Mouse (Mus musculus) embryonic facial prominence, embryonic 13.5 days (tissue): ENCODE measurements around the gene Slc7a7. TPM values are rescaled to one million over a fixed set of nuclear protein-coding genes. Genes with fewer than 3 reads are reported as not detected.
"Not testable (repeated sequence)": the region's sequence is repeated elsewhere in the genome, so short reads cannot be mapped to it uniquely, and the experiment has no call there.

Experiments used
- ATAC-seq: fragments of 200-750 bp; cut with Nextera tagmentation; 2 replicates; pipeline ENCODE4 v1.8.0; 2017; ENCODE audit warnings: low read depth; ENCODE audit not compliant: insufficient number of reproducible peaks, insufficient read depth, low FRiP score, low TSS enrichment
- H3K27ac ChIP-seq: fragments of 300-500 bp; sonication (generic); 2 replicates; pipeline ENCODE4 v1.5.1; 2015; ENCODE audit warnings: moderate library complexity, mild to moderate bottlenecking, inconsistent platforms
- H3K27me3 ChIP-seq: fragments of 300-500 bp; sonication (generic); 2 replicates; pipeline ENCODE4 v1.6.1; 2015; ENCODE audit warnings: mild to moderate bottlenecking, inconsistent platforms
- H3K36me3 ChIP-seq: fragments of 300-500 bp; sonication (generic); 2 replicates; pipeline ENCODE4 v1.6.1; 2015; ENCODE audit warnings: mild to moderate bottlenecking, inconsistent platforms
- H3K4me1 ChIP-seq: fragments of 300-500 bp; sonication (generic); 2 replicates; pipeline ENCODE4 v1.6.1; 2015; ENCODE audit warnings: inconsistent platforms
- H3K4me2 ChIP-seq: fragments of 300-500 bp; sonication (generic); 2 replicates; pipeline ENCODE4 v1.6.1; 2015; ENCODE audit warnings: moderate library complexity, mild to moderate bottlenecking, inconsistent platforms
- H3K4me3 ChIP-seq: fragments of 300-500 bp; sonication (generic); 2 replicates; pipeline ENCODE4 v1.5.1; 2015; ENCODE audit warnings: mild to moderate bottlenecking, inconsistent platforms
- H3K9ac ChIP-seq: fragments of 300-500 bp; sonication (generic); 2 replicates; pipeline ENCODE4 v1.6.1; 2015; ENCODE audit warnings: mild to moderate bottlenecking, inconsistent platforms
- H3K9me3 ChIP-seq: fragments of 300-500 bp; sonication (generic); 2 replicates; pipeline ENCODE4 v1.6.1; 2016; ENCODE audit warnings: inconsistent platforms
- WGBS: fragments of 180-500 bp; shearing (Covaris S2); methylation state at CpG from one replicate; pipeline ENCODE4 v1.1.7; 2015; ENCODE audit warnings: mixed read lengths; 5-methylcytosine and 5-hydroxymethylcytosine counted together
- polyA plus RNA-seq: library from polyadenylated mRNA; unstranded; fragments of >200 nt; fragmentation: Nextera tagmentation; extraction: Ambion mirVana; gene quantifications from 2 replicates; pipeline ENCODE4 v1.2.1, GENCODE M21; 2015

Gene Slc7a7
- polyA plus RNA-seq, 1 experiment from 2014 or later, result 4.5 TPM

- Histone ChIP-seq H3K9me3 (no peaks in the 10 kb centered on the region), H3K4me3 (no peak overlapping the region), H3K9ac (no peak overlapping the region), H3K27ac (no peak overlapping the region), H3K4me1 (peaks cover 11% of the 10 kb centered on the region), H3K36me3 (peaks cover 81% of the 10 kb centered on the region), H3K27me3 (no peaks in the 10 kb centered on the region), H3K4me2 (no peak overlapping the region)
- 91% methylated on average over 10 of the region's 10 CpGs for WGBS
- ATAC-seq, result no peak
Observed at GRCm38 (mm10) chr14:54366581-54366980, 51.0 kb downstream of the Slc7a7 start.

- H3K36me3 ChIP-seq, result peaks cover 70% of the 10 kb centered on the region
- peaks cover 13% of the 10 kb centered on the region for H3K4me1 ChIP-seq
- WGBS, result 92% methylated on average over 5 of the region's 5 CpGs
- no peaks in the 10 kb centered on the region for H3K9me3 ChIP-seq
- H3K27ac ChIP-seq, result no peak overlapping the region
- no peak overlapping the region for H3K4me2 ChIP-seq
- ATAC-seq, result no peak
- no peak overlapping the region for H3K4me3 ChIP-seq
- H3K27me3 ChIP-seq, result no peaks in the 10 kb centered on the region
- H3K9ac ChIP-seq, result no peak overlapping the region
Observed at GRCm38 (mm10) chr14:54365026-54365645, 52.4 kb downstream of the Slc7a7 start.

DNA sequence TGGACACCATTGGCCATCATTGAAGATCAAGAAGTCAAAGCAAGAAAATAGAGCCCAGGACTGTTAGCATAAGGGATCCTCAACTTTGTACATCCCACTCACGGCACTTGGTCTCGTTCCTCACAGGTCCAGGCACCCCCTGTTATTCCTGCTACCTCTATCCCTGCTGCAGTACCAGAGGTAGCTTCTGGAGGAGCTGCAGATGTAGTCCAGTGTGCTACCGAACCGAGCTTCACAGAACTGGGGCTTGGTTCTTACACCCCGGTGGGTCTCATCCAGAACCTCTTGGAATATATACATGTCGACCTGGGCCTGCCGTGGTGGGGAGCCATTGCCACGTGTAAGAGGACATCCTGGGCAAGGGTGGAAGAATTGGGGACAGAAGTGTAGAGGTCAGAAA, 54.4 kb downstream of the Slc7a7 start:
- Histone ChIP-seq H3K36me3 (peaks cover 50% of the 10 kb centered on the region), H3K27ac (no peak overlapping the region), H3K9ac (no peak overlapping the region), H3K4me1 (peaks cover 13% of the 10 kb centered on the region), H3K4me3 (no peak overlapping the region), H3K27me3 (no peaks in the 10 kb centered on the region), H3K4me2 (no peak overlapping the region), H3K9me3 (no peaks in the 10 kb centered on the region)
- ATAC-seq, result no peak
- WGBS, result 93% methylated on average over 8 of the region's 8 CpGs

- Histone ChIP-seq H3K4me3 (peak within 1 kb of the TSS; percentile 93), H3K27me3 (no peaks in the 10 kb centered on the region), H3K4me1 (peaks cover 13% of the 10 kb centered on the region), H3K4me2 (peak within 1 kb of the TSS; percentile 66), H3K27ac (peak within 1 kb of the TSS; percentile 83), H3K9me3 (no peaks in the 10 kb centered on the region), H3K9ac (peak within 1 kb of the TSS; percentile 97), H3K36me3 (peaks cover 29% of the 10 kb centered on the region)
- peak; percentile 84 for ATAC-seq
- WGBS, result under 1% methylated on average over 48 of the region's 48 CpGs
Observed at GRCm38 (mm10) chr14:54360577-54361340, 56.8 kb downstream of the Slc7a7 start, which contains the start of gene Oxa1l. TSS of gene Oxa1l (plus strand) at chr14:54360834.

GRCm38 (mm10) chr14:54354406-54354805, 63.2 kb downstream of the Slc7a7 start:
- H3K27ac ChIP-seq, result no peak overlapping the region
- ATAC-seq, result no peak
- whole genome bisulfite sequencing, result 37% methylated on average over 1 of the region's 1 CpGs

GRCm38 (mm10) chr14:54352314-54352713, 65.3 kb downstream of the Slc7a7 start:
- Histone ChIP-seq H3K4me1 (no peaks in the 10 kb centered on the region), H3K4me3 (no peak overlapping the region), H3K9me3 (peaks cover 7% of the 10 kb centered on the region), H3K27ac (no peak overlapping the region), H3K36me3 (no peaks in the 10 kb centered on the region), H3K4me2 (no peak overlapping the region), H3K9ac (no peak overlapping the region), H3K27me3 (no peaks in the 10 kb centered on the region)
- 85% methylated on average over 8 of the region's 8 CpGs for WGBS
- ATAC-seq, result no peak

More at GRCm38 (mm10) chr14:54354406-54354805, 63.2 kb downstream of the Slc7a7 start:
- no peaks in the 10 kb centered on the region for H3K27me3 ChIP-seq
- H3K4me2 ChIP-seq, result no peak overlapping the region
- no peak overlapping the region for H3K9ac ChIP-seq
- no peaks in the 10 kb centered on the region for H3K4me1 ChIP-seq
- H3K36me3 ChIP-seq, result no peaks in the 10 kb centered on the region
- no peak overlapping the region for H3K4me3 ChIP-seq
- peaks cover 7% of the 10 kb centered on the region; the same call in 1 of the 2 replicates for H3K9me3 ChIP-seq

DNA sequence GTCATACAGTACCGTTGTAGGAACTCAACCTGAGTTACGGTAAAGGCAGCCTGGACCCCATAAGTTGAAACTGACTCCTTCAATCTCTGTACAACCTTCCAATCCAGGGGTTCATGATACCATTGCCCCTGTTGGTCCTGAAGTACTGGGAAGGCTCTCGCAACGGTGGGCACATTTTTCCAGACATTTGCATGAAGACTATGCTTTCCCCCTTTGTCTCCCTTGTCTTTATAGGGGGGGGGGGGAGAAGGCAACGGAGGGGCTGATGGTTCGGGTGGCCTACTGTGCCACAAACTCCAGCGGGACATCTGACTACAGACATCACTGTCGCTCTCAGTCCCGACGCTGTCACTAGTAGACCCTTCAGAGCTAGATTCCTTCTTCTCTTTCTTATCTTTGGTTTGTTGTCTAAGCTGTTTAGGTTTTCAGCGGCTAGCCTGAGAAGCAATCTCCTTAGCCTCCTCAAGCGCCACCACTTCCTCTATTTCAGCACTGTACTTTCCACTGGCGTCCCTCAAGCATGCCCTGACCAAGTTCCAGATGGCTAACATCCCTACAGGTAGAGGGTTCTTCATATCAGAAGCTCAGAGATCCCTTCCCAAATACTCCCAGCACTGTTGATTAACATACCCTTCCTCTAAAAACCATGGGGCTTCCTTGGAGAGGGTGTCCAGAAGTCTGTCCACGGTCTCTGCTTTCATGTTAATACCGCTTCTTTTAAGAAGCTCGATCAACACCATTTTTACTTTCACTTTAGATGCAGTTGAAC, 66.6 kb downstream of the Slc7a7 start:
- 93% methylated on average over 16 of the region's 16 CpGs for WGBS
- H3K4me3 ChIP-seq, H3K27ac ChIP-seq, H3K36me3 ChIP-seq, H3K27me3 ChIP-seq, H3K9me3 ChIP-seq, H3K4me1 ChIP-seq, ATAC-seq, H3K4me2 ChIP-seq, H3K9ac ChIP-seq: not testable (repeated sequence)

DNA sequence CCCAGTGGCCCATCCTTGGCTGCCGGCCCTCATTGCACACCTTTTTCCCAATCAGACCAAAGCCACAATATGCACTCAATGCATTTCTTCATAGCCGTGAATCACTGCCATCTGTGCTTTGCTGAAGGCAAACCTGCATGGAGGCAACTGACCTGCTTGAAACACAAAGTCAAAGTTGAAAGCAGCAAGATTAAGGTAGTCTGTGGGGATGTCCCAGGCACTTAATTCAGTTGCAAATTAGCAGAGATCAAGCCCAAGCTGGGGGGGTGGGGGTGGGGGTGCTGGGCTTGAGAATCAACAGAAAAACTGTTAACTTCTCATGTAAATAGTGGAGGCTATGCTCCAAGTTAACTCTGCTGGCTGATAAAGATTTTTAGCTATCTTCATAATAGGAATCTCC, 75.8 kb downstream of the Slc7a7 start:
- not testable (repeated sequence) for H3K36me3 ChIP-seq, H3K9me3 ChIP-seq, H3K4me2 ChIP-seq, H3K9ac ChIP-seq, H3K4me3 ChIP-seq, H3K27me3 ChIP-seq, H3K4me1 ChIP-seq, H3K27ac ChIP-seq, ATAC-seq
- whole genome bisulfite sequencing, result 39% methylated on average over 2 of the region's 2 CpGs

- H3K27me3 ChIP-seq, result no peaks in the 10 kb centered on the region
- 57% methylated on average over 7 of the region's 7 CpGs for WGBS
- H3K27ac ChIP-seq, result no peak overlapping the region
- H3K4me2 ChIP-seq, result no peak overlapping the region
- ATAC-seq, result no peak
- H3K4me1 ChIP-seq, result no peaks in the 10 kb centered on the region
- peaks cover 4% of the 10 kb centered on the region; the same call in 1 of the 2 replicates for H3K9me3 ChIP-seq
- H3K36me3 ChIP-seq, result no peaks in the 10 kb centered on the region
- H3K4me3 ChIP-seq, result no peak overlapping the region
- no peak overlapping the region for H3K9ac ChIP-seq
Observed at GRCm38 (mm10) chr14:54340836-54341235, 76.7 kb downstream of the Slc7a7 start.

DNA sequence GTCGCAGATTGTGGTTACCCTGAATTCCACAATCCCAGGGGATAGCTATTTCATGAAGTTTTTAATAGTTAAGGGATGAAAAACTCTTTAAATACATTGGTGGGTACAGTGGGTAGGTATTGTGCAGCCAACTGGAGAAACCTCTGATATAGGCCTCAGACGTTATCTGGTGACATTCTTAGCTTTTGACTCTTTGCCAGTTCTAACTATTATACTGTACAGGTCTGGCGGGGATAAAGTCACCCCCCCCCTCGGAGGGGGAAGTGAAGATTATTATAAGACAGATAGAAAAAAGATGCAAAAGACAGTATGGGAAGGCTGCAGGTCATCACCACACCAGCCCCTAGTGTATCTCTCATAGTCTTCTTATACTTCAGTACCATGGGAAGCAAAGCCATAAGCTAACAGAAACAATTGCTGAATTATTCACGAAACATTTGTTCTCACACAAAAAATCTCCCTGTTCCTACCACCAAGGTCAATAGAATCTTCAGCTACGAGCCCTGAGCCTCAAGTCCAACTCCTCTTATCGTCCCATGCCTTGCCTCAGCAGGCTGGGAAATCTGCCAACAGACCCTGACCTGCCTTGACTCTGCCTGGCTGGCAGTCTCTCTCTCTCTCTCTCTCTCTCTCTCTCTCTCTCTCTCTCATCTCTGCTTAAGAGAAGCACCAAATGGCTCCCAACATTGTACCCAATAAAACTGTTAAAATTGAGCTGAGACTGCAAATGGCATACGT, 84.0 kb downstream of the Slc7a7 start:
- Histone ChIP-seq H3K4me2 (no peak overlapping the region), H3K4me3 (no peak overlapping the region), H3K9ac (no peak overlapping the region), H3K27me3 (no peaks in the 10 kb centered on the region), H3K4me1 (no peaks in the 10 kb centered on the region), H3K27ac (no peak overlapping the region), H3K36me3 (no peaks in the 10 kb centered on the region), H3K9me3 (no peaks in the 10 kb centered on the region)
- 75% methylated on average over 8 of the region's 8 CpGs for WGBS
- no peak for ATAC-seq
